Mouse (Mus musculus) T-helper 17 cell (primary cell): ENCODE data around the gene Npnt.

ENCODE experiments used
- in situ Hi-C, 2 experiments: fragments of 300-600 bp; cut with MboI, MseI; formaldehyde crosslinking; loops; 1 replicate in 1 of 2; 2 replicates in 1 of 2; pipeline ENCODE4 v1.15.1; 2025; ENCODE audit warnings: high pct_unique_total_duplicates in 2 of 2

Npnt gene

DNA sequence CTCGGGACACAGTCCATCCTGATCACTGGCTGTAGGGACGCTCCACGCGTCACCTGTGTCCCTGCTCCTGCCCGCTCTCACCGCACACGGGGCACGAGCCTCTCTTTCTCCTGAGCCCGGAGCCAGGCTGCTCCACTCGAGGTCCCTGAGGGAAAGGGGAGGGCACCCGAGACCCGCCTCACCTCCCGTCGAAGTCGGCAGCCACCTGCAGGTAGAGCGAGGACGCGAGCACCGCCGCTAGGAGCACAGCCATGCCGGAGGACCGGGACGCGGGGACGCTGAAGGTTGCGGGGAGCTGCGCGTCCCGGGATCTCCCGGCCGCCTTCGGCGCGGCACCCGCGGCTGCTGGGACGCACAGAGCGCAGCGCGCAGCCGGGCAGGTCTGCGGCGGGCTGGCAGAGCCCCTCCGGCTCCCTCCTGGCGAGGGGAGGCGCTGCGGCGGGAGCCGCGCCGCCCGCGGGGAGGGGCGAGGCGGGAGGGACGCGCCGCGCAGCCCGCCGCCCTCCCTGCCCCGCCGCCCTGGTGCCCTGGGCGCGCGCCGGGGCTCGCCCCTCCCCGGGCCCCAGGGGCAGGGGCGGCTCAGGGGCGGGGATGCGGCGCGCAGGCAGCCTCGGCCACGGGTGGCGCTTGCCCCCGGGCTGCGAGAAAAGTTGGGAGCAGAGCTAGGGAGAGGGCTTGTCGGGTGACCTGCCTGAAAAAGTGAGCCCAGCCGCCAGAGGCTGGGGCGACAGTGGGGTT lies at the start of gene Npnt:
Gene Npnt, minus strand, starts transcription at position 501 of the 738 bp plus-strand sequence.
- in situ Hi-C loops, result no loop called here

- in situ Hi-C loops, result no loop called here
Measured at GRCm38 (mm10) chr3:132996299-132996698, 46.2 kb upstream of the Npnt start.

GRCm38 (mm10) chr3:132995904-132996267 lies 45.8 kb upstream of the Npnt start:
- in situ Hi-C loops, result no loop called here

DNA sequence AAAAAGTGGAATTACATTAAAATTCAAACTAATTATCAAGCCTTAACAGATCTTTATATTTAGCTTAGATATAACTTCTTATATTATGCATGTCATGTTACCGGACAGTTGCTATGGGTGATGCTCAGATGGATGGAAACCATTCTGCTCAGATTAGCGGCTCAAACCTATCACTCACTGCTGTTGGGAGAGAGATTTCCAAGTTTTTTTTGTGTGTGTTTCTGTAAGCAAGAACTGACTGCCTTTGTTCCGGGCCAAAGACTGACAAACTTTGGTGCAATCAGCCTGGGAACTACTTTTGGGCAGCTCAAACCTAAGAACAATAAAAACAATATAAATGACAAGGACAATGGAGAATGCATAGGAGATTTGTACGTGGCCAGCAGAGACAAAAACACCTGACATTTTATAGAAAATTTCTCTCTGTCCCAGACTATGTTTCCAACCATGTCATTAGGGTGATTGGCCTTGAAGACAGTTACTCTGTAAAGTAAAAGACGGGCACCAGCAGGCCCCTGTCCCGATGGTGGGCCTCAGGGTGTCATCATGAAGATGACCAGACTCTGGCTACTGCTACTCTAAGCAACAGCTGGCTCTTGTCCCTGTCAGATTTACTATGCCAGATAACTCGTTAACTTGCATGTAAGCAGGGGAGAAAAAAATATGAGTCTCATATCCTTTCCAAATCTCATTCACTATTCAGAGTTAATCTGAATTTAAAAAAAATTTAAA lies 45.2 kb upstream of the Npnt start:
- in situ Hi-C loops, result no loop called here

DNA sequence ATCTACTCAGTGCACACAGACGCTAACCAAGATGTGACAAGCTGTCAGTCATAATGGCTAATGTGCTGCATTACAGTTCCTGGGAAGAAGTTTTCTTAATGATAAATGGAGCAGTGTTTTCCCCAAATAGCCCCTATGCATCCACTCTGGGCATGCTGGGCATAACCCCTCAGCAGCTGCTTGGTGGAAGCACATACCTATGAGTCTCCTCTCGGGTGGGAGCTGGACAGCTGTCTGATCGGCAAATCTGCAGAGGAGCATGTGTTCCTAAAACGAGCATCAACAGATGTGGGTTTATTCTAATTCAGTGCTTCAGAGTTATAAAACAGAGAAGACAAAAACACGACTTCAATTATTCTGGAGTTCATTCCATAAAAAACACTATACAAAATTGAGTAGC lies 36.1 kb upstream of the Npnt start:
- in situ Hi-C loops, result no loop called here

- in situ Hi-C loops, result no loop called here
Measured at GRCm38 (mm10) chr3:132983845-132984485, 33.9 kb upstream of the Npnt start.

DNA sequence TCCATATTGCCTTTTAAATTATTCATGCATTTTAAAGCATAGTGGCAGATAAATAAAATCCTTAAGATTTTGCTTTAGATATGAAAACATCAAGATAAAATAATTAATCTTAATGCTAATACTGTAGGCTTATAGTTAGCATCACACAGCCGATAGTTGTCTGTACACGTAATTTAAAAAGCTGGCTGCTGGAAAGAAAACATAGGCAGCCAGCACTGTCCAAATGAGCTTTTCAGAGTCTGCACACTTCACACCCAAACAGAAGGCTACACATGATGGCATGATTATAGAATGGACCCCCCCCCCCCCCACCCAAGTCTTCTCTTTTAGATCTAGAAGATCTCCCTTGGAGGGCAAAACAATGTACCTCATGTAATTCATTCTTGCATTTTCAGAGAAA lies 31.9 kb upstream of the Npnt start:
- in situ Hi-C loops, result no loop called here

- in situ Hi-C loops, result no loop called here
Measured at GRCm38 (mm10) chr3:132979781-132980461, 29.8 kb upstream of the Npnt start.

- in situ Hi-C loops, result loop anchor here in 1 of 2 experiments (10.0 kb wide), 1 partner anchor 431 kb away; no protein-coding TSS in a partner anchor
Measured at GRCm38 (mm10) chr3:132966255-132966654, 16.2 kb upstream of the Npnt start.

DNA sequence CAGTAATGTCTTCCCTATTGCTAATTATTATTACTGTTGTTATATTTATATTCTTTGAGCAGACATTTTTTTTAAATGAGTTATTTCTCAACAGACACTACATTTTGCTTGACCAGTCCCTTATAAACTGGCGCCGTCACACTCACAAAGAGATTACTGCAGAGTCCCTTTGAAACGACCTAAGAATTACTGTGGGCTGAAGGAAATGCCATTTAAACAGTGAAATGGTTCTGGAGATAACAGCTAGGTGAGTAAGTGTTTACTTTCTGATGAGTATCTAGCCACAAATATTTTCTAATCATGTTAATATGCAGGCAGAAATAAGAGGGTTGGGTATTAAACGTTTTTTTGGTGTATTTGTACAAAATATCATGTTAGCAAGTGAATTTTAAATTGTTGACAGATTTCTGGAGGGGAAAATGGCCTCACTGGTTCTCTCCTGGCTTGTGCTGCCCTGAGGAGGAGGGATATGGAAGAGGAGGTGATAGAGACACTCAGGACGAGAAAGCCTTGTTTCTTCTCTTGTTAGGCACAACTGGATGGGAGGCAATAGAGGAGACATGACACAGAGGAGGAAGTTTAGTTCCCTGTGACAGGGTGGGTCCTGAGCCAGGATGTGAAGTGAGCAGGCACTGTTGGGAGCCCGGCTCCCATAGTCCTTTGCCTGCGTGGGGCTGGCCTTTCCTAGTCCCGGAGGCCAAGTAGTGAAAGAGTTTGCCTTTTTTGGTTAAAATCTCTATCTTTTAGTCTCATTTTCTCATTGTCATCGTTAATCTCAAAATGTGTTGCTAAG lies 14.8 kb upstream of the Npnt start:
- in situ Hi-C loops, result loop anchor here in 1 of 2 experiments (10.0 kb wide), 1 partner anchor 430 kb away; no protein-coding TSS in a partner anchor

GRCm38 (mm10) chr3:132962631-132963361 lies 12.7 kb upstream of the Npnt start:
- in situ Hi-C loops, result loop anchor here in 1 of 2 experiments (10.0 kb wide), 1 partner anchor 428 kb away; no protein-coding TSS in a partner anchor

GRCm38 (mm10) chr3:132950529-132950880 lies 414 bp upstream of the Npnt start:
- in situ Hi-C loops, result no loop called here

GRCm38 (mm10) chr3:132949380-132949790 lies 706 bp downstream of the Npnt start:
- in situ Hi-C loops, result no loop called here

- in situ Hi-C loops, result no loop called here
Measured at GRCm38 (mm10) chr3:132948298-132948795, 1.7 kb downstream of the Npnt start.

DNA sequence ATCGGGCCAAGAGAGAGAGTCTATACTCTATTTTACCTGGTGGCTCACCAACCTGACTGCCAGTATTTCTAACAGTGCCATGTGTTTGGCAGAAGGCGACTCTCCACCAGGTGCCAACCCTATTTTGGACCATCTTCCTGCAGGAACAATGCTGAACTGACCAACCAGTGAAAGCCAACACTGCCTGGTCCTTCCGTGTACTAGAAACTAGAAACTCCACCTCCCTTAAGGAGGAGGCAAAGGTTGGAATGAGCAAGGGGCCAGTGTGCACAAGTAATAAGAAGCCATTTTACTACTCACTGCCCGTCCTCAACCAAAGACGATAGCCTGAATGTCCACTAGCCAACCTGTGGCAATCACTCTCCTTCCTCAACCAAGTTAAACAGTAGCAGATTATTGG lies 4.0 kb downstream of the Npnt start:
- in situ Hi-C loops, result no loop called here

GRCm38 (mm10) chr3:132945669-132946068 lies 4.4 kb downstream of the Npnt start:
- in situ Hi-C loops, result no loop called here

DNA sequence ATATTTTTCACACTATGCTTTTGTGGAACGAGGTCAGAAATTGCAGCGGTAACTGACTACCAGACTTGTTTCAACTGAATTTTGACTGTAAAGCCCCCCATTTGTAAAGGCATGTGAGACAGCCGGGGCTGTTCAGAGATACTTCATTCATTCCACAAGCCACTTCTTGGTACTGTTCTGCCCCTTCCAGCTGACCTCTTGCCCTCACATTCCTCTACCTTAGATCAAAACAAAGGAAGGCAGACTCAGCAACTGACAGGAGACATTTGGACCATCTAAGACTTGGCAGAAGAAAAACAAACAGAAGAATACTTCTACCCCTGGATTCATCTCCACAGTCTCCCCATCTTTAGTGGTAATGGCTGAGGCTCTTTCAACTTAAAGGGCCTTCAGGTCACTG lies 5.5 kb downstream of the Npnt start:
- in situ Hi-C loops, result no loop called here

DNA sequence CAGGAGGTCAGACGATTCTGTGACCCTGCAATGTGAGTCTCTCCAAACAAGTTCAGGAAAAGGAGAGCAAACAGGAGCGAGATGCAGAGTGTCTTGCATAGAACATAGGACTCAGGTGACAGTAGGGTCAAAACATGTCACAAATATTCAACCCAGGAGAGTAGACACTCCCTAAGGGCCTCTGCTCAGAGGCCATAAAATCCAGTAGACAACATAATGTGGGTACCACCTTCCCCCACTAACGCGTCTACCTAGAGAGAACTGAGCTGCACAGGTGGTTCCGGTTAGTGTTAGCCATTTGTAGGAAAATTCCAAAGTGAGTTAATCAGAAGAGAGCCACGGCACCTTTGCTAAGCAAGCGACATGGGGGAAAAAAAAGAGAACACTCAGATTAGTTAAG lies 5.9 kb downstream of the Npnt start:
- in situ Hi-C loops, result no loop called here

- in situ Hi-C loops, result no loop called here
Measured at GRCm38 (mm10) chr3:132942778-132943177, 7.3 kb downstream of the Npnt start.
